Mouse (Mus musculus) MEL (cell line): ENCODE measurements around the gene Il31.

Source experiments
- BHLHE40 ChIP-seq: IDR thresholded peaks from 2 replicates; pipeline ENCODE4 v1.6.1; 2012; ENCODE audit warnings: low read depth, mild to moderate bottlenecking, inconsistent platforms, low read length, improper control_type of control experiment, borderline replicate concordance
- CTCF ChIP-seq, 3 experiments: IDR thresholded peaks in 2 of 3; conservative IDR thresholded peaks in 1 of 3; 2 replicates each; pipeline ENCODE4 v1.5.1; 2011 to 2012; ENCODE audit warnings: low read length in 3 of 3, low read depth in 2 of 3, mild to moderate bottlenecking in 2 of 3, improper control_type of control experiment in 1 of 3, inconsistent platforms in 1 of 3, mixed read lengths in 1 of 3, moderate library complexity in 1 of 3; ENCODE audit not compliant: control insufficient read depth in 1 of 3, insufficient read depth in 1 of 3, poor library complexity in 1 of 3, severe bottlenecking in 1 of 3
- E2F4 ChIP-seq: IDR thresholded peaks from 2 replicates; pipeline ENCODE4 v1.6.1; 2011; ENCODE audit warnings: low read depth, low read length, improper control_type of control experiment, borderline replicate concordance
- EP300 ChIP-seq, 2 experiments: IDR thresholded peaks; 2 replicates each; pipeline ENCODE4 v1.6.1; 2011; ENCODE audit warnings: improper control_type of control experiment in 2 of 2, low read length in 2 of 2, low read depth in 1 of 2, mild to moderate bottlenecking in 1 of 2
- GATA1 ChIP-seq: IDR thresholded peaks from 2 replicates; pipeline ENCODE4 v1.6.1; 2011; ENCODE audit warnings: low read depth, low read length, improper control_type of control experiment
- HCFC1 ChIP-seq: IDR thresholded peaks from 2 replicates; pipeline ENCODE4 v1.6.1; 2012; ENCODE audit warnings: low read depth, mild to moderate bottlenecking, inconsistent platforms, low read length, improper control_type of control experiment, moderate library complexity
- JUND ChIP-seq: IDR thresholded peaks from 2 replicates; pipeline ENCODE4 v1.6.1; 2011; ENCODE audit warnings: low read depth, mild to moderate bottlenecking, improper control_type of control experiment, low read length
- KAT2A ChIP-seq: conservative IDR thresholded peaks from 2 replicates; pipeline ENCODE4 v1.6.1; 2012; ENCODE audit warnings: low read depth, low read length, improper control_type of control experiment, inconsistent platforms
- MEF2A ChIP-seq: IDR thresholded peaks from 2 replicates; pipeline ENCODE4 v1.6.1; 2014; ENCODE audit warnings: low read depth, mild to moderate bottlenecking, inconsistent platforms, low read length, improper control_type of control experiment; ENCODE audit not compliant: poor library complexity, insufficient replicate concordance, severe bottlenecking; ENCODE audit errors: extremely low read depth
- POLR2A ChIP-seq, 2 experiments: IDR thresholded peaks; 2 replicates each; pipeline ENCODE4 v1.6.1; 2011 to 2012; ENCODE audit warnings: low read length in 2 of 2, mild to moderate bottlenecking in 2 of 2, control low read depth in 1 of 2, improper control_type of control experiment in 1 of 2, low read depth in 1 of 2, moderate library complexity in 1 of 2; ENCODE audit not compliant: control insufficient read depth in 1 of 2, insufficient read depth in 1 of 2, poor library complexity in 1 of 2
- POLR2AphosphoS5 ChIP-seq: IDR thresholded peaks from 2 replicates; pipeline ENCODE4 v1.6.1; 2012; ENCODE audit warnings: low read depth, borderline replicate concordance, mild to moderate bottlenecking, inconsistent platforms, low read length, moderate library complexity, mixed read lengths
- TAL1 ChIP-seq: IDR thresholded peaks from 2 replicates; pipeline ENCODE4 v1.6.1; 2012; ENCODE audit warnings: mild to moderate bottlenecking, inconsistent platforms, low read length, moderate library complexity, mixed read lengths
- USF2 ChIP-seq, 2 experiments: IDR thresholded peaks; 2 replicates each; pipeline ENCODE4 v1.6.1; 2011 to 2012; ENCODE audit warnings: improper control_type of control experiment in 2 of 2, low read length in 2 of 2, borderline replicate concordance in 1 of 2, inconsistent platforms in 1 of 2, low read depth in 1 of 2, mild to moderate bottlenecking in 1 of 2; ENCODE audit not compliant: insufficient read depth in 1 of 2
- ZKSCAN1 ChIP-seq: IDR thresholded peaks from 2 replicates; pipeline ENCODE4 v1.6.1; 2012; ENCODE audit warnings: low read depth, mild to moderate bottlenecking, inconsistent platforms, low read length, improper control_type of control experiment, moderate library complexity

DNA sequence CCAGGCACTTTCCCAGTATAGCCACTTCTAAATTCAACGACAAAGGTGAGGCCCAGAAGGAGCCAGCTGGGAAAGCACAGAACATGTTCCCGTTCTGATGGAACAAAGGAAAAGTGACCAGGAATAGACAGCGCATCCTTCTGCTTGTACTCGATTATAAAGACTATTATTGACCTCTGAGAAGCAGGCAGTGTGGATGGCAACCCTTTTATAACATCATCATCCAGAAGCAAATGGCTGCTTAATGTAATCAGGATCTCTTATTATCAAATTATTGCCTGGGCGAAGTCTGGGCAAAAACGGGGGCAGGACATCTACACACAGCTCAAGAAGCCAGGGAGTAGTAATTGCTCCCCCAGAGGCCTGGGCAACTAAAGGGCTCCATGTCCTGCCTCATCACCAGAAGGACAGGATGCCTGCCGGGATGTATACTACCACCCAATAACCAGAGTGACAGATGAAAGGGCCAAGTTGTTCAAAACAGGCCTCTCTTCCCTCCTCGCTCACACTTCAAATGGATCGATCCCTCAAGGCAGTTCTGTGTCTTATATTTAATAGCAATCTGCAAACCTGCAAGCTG is 36.7 kb upstream of the Il31 start:
- TF ChIP-seq POLR2A (IDR thresholded peaks at IDR 0.05; ENCODE audit: control insufficient read depth in 1 of 2, insufficient read depth in 1 of 2, low read depth in 1 of 2, low read length in 2 of 2, poor library complexity in 1 of 2) (no peak), HCFC1 (no peak), USF2 (IDR thresholded peaks at IDR 0.05; ENCODE audit: borderline replicate concordance in 1 of 2, insufficient read depth in 1 of 2, low read depth in 1 of 2, low read length in 2 of 2) (no peak), POLR2AphosphoS5 (no peak), E2F4 (no peak), BHLHE40 (no peak), GATA1 (no peak), TAL1 (no peak), EP300 (IDR thresholded peaks at IDR 0.05; ENCODE audit: low read depth in 1 of 2, low read length in 2 of 2) (no peak), MEF2A (no peak), CTCF (IDR thresholded peaks at IDR 0.05 in 2 of 3, conservative IDR thresholded peaks at IDR 0.05 in 1 of 3; ENCODE audit: control insufficient read depth in 1 of 3, insufficient read depth in 1 of 3, low read depth in 2 of 3, low read length in 3 of 3, poor library complexity in 1 of 3, severe bottlenecking in 1 of 3) (no peak), KAT2A (no peak), ZKSCAN1 (no peak), JUND (no peak)
